Mouse (Mus musculus) G1E (cell line): Measurements from ENCODE around the gene Trim40.

Experiments
- CTCF ChIP-seq: IDR thresholded peaks from 2 replicates; pipeline ENCODE4 v1.5.1; 2012; ENCODE audit warnings: low read depth, low read length, inconsistent platforms, mixed read lengths
- GATA1 ChIP-seq: IDR thresholded peaks from 2 replicates; pipeline ENCODE4 v1.6.1; 2012; ENCODE audit warnings: borderline replicate concordance, low read length, inconsistent platforms, mixed read lengths
- GATA2 ChIP-seq: IDR thresholded peaks from 2 replicates; pipeline ENCODE4 v1.6.1; 2012; ENCODE audit warnings: low read depth, low read length, inconsistent platforms, borderline replicate concordance
- POLR2AphosphoS5 ChIP-seq: IDR thresholded peaks from 2 replicates; pipeline ENCODE4 v1.6.1; 2012; ENCODE audit warnings: low read depth, low read length, inconsistent platforms; ENCODE audit not compliant: insufficient replicate concordance
- TAL1 ChIP-seq: conservative IDR thresholded peaks from 2 replicates; pipeline ENCODE4 v1.6.1; 2012; ENCODE audit warnings: low read depth, low read length, inconsistent platforms, mixed read lengths

DNA sequence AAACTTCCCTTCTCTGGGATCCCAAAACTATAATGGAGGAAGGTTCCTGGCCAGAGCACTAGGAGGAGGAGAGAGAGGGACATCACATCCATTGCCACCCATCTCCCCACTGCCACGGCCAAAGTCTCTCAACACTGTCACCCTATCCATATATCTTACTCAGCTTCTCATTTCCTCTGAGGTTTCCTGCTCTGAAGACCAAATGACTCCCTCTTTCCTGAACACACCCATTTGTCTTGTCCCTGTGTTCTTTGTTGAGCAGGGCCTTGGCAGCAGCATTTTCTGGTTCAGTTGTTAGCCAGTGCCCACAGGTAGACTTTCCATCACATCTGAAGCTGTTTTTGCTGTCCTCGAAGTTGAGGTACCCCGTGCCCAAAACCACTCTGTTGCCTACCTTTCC lies 31.7 kb downstream of the Trim40 start:
- no peak for TF ChIP-seq CTCF
- TF ChIP-seq TAL1 = no peak
- no peak for TF ChIP-seq GATA1
- TF ChIP-seq GATA2 = no peak
- no peak for TF ChIP-seq POLR2AphosphoS5
